Mouse (Mus musculus) thymus, adult 2 months (tissue): ENCODE results near the gene Nelfcd. TPM values are rescaled to one million over a fixed set of nuclear protein-coding genes. Genes with fewer than 3 reads are reported as not detected.

Experiments used
- DNase-seq: peaks from one replicate; pipeline ENCODE4 v3.0.0; 2021
- H3K27ac ChIP-seq: fragments of 200-500 bp; 2 replicates; pipeline ENCODE4 v1.5.1; 2012; ENCODE audit warnings: low read length, control low read depth; ENCODE audit not compliant: control insufficient read depth, insufficient read depth
- H3K27me3 ChIP-seq: fragments of 200-500 bp; 2 replicates; pipeline ENCODE4 v1.6.1; 2012; ENCODE audit warnings: mild to moderate bottlenecking, low read length, moderate library complexity, mixed read lengths; ENCODE audit not compliant: control insufficient read depth, insufficient read depth
- H3K36me3 ChIP-seq: fragments of 200-500 bp; 2 replicates; pipeline ENCODE4 v1.6.1; 2012; ENCODE audit warnings: mild to moderate bottlenecking, low read length, moderate library complexity; ENCODE audit not compliant: control insufficient read depth, insufficient read depth
- H3K4me1 ChIP-seq: fragments of 200-500 bp; replicated peaks from 2 replicates; pipeline ENCODE4 v1.6.1; 2012; ENCODE audit warnings: low read length; ENCODE audit not compliant: control insufficient read depth, insufficient read depth
- H3K4me3 ChIP-seq: fragments of 200-500 bp; 2 replicates; pipeline ENCODE4 v1.5.1; 2012; ENCODE audit warnings: mild to moderate bottlenecking, low read length, control low read depth, moderate library complexity; ENCODE audit not compliant: control insufficient read depth, insufficient read depth
- CTCF ChIP-seq: fragments of 200-500 bp; IDR thresholded peaks from 2 replicates; pipeline ENCODE4 v1.5.1; 2012; ENCODE audit warnings: mild to moderate bottlenecking, control low read depth, low read length, moderate library complexity, borderline replicate concordance; ENCODE audit not compliant: control insufficient read depth, poor library complexity, insufficient read depth; ENCODE audit errors: extremely low read depth
- POLR2A ChIP-seq: fragments of 200-500 bp; IDR thresholded peaks from 2 replicates; pipeline ENCODE4 v1.6.1; 2012; ENCODE audit warnings: mild to moderate bottlenecking, low read length, control low read depth, moderate library complexity; ENCODE audit not compliant: control insufficient read depth, poor library complexity, insufficient read depth; ENCODE audit errors: extremely low read depth
- WGBS: fragments of 180-500 bp; shearing (Covaris S2); methylation state at CpG from one replicate; pipeline ENCODE4 v1.1.7; 2018; 5-methylcytosine and 5-hydroxymethylcytosine counted together
- polyA plus RNA-seq: library from polyadenylated mRNA; depleted of rRNA; stranded (reverse); fragments of >200 nt; gene quantifications from 2 replicates; pipeline ENCODE4 v1.2.3, GENCODE M21; 2012; rRNA removed

Gene Nelfcd
- 99.3 and 107 TPM in 2 replicates for polyA plus RNA-seq

GRCm38 (mm10) chr2:174415731-174416310 lies at the start of gene Nelfcd:
Nelfcd (plus strand) TSS chr2:174415804.
- H3K4me1 ChIP-seq: peaks cover 6% of the 10 kb centered on the region
- TF ChIP-seq POLR2A (peak; percentile 76), CTCF (peak; percentile 35; the same call in 1 of the 2 replicates)
- DNase-seq: peak; percentile 94
- H3K27me3 ChIP-seq: no peaks in the 10 kb centered on the region
- WGBS: under 1% methylated on average over 40 of the region's 40 CpGs
- peak within 1 kb of the TSS; percentile 83 for H3K4me3 ChIP-seq
- H3K36me3 ChIP-seq: no peaks in the 10 kb centered on the region; the same call in 1 of the 2 replicates
- no peak within 1 kb of the TSS for H3K27ac ChIP-seq

- H3K27me3 ChIP-seq: no peaks in the 10 kb centered on the region
- DNase-seq: no peak
- H3K36me3 ChIP-seq: no peaks in the 10 kb centered on the region
- no peaks in the 10 kb centered on the region for H3K4me1 ChIP-seq
- WGBS: 84% methylated on average over 10 of the region's 10 CpGs
- no peak for TF ChIP-seq POLR2A
- no peak overlapping the region for H3K27ac ChIP-seq
- no peak overlapping the region for H3K4me3 ChIP-seq
Measured at GRCm38 (mm10) chr2:174366571-174366970, 49.0 kb upstream of the Nelfcd start.

GRCm38 (mm10) chr2:174381021-174381420 lies 34.6 kb upstream of the Nelfcd start:
- Histone ChIP-seq H3K27ac (no peak overlapping the region), H3K4me3 (no peak overlapping the region), H3K36me3 (no peaks in the 10 kb centered on the region), H3K4me1 (no peaks in the 10 kb centered on the region), H3K27me3 (no peaks in the 10 kb centered on the region)
- no peak for TF ChIP-seq CTCF
- TF ChIP-seq POLR2A: no peak
- WGBS: 93% methylated on average over 9 of the region's 9 CpGs
- no peak for DNase-seq

GRCm38 (mm10) chr2:174391936-174392335 lies 23.7 kb upstream of the Nelfcd start:
- WGBS: 97% methylated on average over 3 of the region's 3 CpGs
- H3K27ac ChIP-seq: no peak overlapping the region
- no peak for DNase-seq
- H3K36me3 ChIP-seq: no peaks in the 10 kb centered on the region
- TF ChIP-seq CTCF (no peak), POLR2A (no peak)
- H3K27me3 ChIP-seq: no peaks in the 10 kb centered on the region
- H3K4me3 ChIP-seq: no peak overlapping the region
- no peaks in the 10 kb centered on the region for H3K4me1 ChIP-seq

GRCm38 (mm10) chr2:174392554-174392953 lies 23.1 kb upstream of the Nelfcd start:
- DNase-seq: no peak
- Histone ChIP-seq H3K36me3 (no peaks in the 10 kb centered on the region), H3K4me1 (no peaks in the 10 kb centered on the region), H3K27ac (no peak overlapping the region), H3K4me3 (no peak overlapping the region), H3K27me3 (no peaks in the 10 kb centered on the region)
- WGBS: 85% methylated on average over 9 of the region's 9 CpGs
- no peak for TF ChIP-seq CTCF
- TF ChIP-seq POLR2A: no peak

- H3K4me3 ChIP-seq: no peak overlapping the region
- TF ChIP-seq CTCF (no peak), POLR2A (no peak; the same call in 1 of the 2 replicates)
- 80% methylated on average over 5 of the region's 5 CpGs for WGBS
- H3K36me3 ChIP-seq: no peaks in the 10 kb centered on the region
- no peak for DNase-seq
- H3K27ac ChIP-seq: no peak overlapping the region
- H3K27me3 ChIP-seq: no peaks in the 10 kb centered on the region
- H3K4me1 ChIP-seq: no peaks in the 10 kb centered on the region
Measured at GRCm38 (mm10) chr2:174393383-174393782, 22.2 kb upstream of the Nelfcd start.

- Histone ChIP-seq H3K4me1 (no peaks in the 10 kb centered on the region), H3K4me3 (no peak overlapping the region), H3K27ac (no peak overlapping the region), H3K36me3 (no peaks in the 10 kb centered on the region), H3K27me3 (no peaks in the 10 kb centered on the region)
- no peak for DNase-seq
- TF ChIP-seq POLR2A: no peak
- no peak for TF ChIP-seq CTCF
- WGBS: 96% methylated on average over 10 of the region's 10 CpGs
Measured at GRCm38 (mm10) chr2:174396643-174397042, 19.0 kb upstream of the Nelfcd start.
